Mouse (Mus musculus): ENCODE measurements around the gene Triobp.

DNA sequence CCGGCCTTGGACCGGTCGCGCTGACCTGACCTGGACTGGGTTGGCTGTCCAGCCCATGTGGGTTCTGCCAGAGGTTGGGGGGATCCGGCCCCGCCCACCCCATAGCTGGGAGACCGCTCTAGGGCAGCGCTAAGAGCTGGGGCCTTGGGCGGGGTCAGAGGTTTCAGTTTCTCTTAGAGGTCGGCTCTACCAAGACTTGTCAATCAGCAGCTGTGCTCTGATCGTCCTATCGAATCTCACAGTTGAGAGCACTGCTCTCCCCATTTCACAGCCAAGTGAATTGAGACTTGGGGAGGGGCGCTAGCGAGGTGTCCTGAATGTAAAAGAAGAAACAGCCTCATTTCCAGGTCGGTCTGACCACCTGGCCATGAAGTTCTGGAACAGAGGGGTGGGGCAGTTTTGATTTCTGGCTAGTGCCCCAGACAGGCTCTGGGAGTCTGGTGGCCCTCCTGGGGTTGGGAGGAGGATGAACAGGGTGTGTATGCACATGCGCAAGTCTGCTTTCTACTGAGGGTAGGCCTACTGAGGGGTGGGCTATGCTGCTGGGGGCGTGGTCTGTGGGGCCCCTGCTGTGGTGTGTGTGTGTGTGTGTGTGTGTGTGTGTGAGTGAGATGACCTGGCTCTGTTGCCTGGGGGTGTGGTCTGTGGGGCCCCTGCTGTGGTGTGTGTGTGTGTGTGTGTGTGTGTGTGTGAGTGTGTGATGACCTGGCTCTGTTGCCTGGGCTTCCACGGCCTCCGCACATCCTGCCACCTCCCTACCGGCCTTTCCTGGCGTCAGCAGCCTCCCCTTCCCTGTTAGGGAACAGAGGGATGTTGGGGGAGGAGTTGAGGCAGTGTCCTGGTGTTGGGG, 36.1 kb downstream of the Triobp start:
- no peak for TF ChIP-seq CTCF (IDR thresholded peaks at IDR 0.05; ENCODE audit: control insufficient read depth, insufficient read depth, insufficient read length)
- peak; percentile 19 for TF ChIP-seq MAX (IDR thresholded peaks at IDR 0.05)
- no peak for TF ChIP-seq CEBPB (IDR thresholded peaks at IDR 0.05; ENCODE audit: low read depth)
- no peak for TF ChIP-seq FOSL1 (IDR thresholded peaks at IDR 0.05; ENCODE audit: insufficient read depth, low read length, poor library complexity, severe bottlenecking)
- no peak for TF ChIP-seq MYOG (IDR thresholded peaks at IDR 0.05; ENCODE audit: control insufficient read depth, extremely low read depth, insufficient read length)
- TF ChIP-seq MYOD1 (IDR thresholded peaks at IDR 0.05; ENCODE audit: control insufficient read depth, insufficient read length, low read depth) = no peak
- no peak for TF ChIP-seq USF1 (IDR thresholded peaks at IDR 0.05; ENCODE audit: low read depth)

All from C2C12 (cell line).